Mouse (Mus musculus): ENCODE measurements around the gene Sec11a. TPM values are rescaled to one million over a fixed set of nuclear protein-coding genes. Genes with fewer than 3 reads are reported as not detected.

The Sec11a gene
- polyA plus RNA-seq (2012; rRNA removed) = 50.0 and 51.0 TPM in 2 replicates
- polyA plus RNA-seq (2014; fragmentation: Nextera tagmentation; extraction: Ambion mirVana) = 89.0 and 90.4 TPM in 2 replicates

DNA sequence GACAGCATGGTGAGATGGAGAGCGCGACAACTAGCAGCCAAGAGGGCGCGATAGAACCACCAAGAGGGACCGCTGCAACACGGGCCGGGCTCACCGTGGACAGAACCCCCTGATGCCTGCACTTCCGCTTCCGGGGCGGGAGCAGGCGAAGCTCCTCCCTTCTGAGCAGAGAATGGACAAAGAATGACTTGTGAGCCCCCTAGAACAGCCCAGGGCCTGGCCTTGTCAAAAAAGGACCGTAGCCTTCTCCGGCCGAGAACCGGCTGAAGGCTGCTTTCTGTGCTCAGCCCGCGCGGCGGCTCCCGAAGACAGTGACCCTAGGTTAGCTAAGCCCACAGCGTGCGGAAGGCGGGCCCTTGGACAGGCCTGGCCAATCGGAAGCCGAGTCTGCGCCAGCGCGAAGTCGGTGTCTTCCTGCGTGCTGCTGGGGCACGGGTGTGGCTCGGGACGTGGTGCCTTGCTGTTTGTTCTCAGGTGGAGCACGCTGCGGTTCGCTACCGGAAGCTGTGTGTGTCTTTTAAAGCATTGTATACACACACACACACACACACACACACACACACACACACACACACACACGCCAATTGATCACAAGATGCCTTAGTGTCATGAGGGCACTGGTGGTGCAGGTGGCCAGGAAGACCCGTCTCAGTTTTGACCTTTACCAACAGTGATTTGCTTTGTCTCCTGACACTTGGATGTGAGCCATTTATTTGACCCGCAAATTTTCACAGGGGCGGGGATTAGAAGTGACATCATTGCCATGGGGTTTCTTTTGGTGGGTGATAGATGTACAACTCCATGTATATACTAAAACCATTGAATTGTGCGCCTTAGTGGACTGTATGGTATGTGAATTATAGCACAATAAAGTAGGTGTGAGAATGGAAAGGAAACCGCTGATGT is at the start of gene Sec11a:
Sec11a (minus strand) TSS at position 336 of the 906 bp plus-strand sequence.
- Histone ChIP-seq H3K4me1 (replicated peaks; ENCODE audit: control insufficient read depth in 2 of 2, insufficient read depth in 2 of 2, low read length in 1 of 2) (peaks cover 11 to 15% of the 10 kb centered on the region in 2 experiments), H3K4me3 (ENCODE audit: insufficient read depth in 1 of 2, low read depth in 2 of 2, low read length in 2 of 2) (peak within 1 kb of the TSS; percentile 82 to 88), H3K36me3 (replicated peaks; ENCODE audit: control insufficient read depth, insufficient read depth, low read depth) (no peaks in the 10 kb centered on the region), H3K27me3 (ENCODE audit: control insufficient read depth, insufficient read depth, low read length) (no peaks in the 10 kb centered on the region), H3K9ac (replicated peaks) (peak within 1 kb of the TSS; percentile 83), H3K9me3 (ENCODE audit: control insufficient read depth, low read length) (no peaks in the 10 kb centered on the region), H3K27ac (peak within 1 kb of the TSS; percentile 67), H3K4me2 (ENCODE audit: low read depth) (peak within 1 kb of the TSS; percentile 77)
- TF ChIP-seq CTCF (IDR thresholded peaks at IDR 0.05; ENCODE audit: low read depth) (peak; percentile 37), EP300 (IDR thresholded peaks at IDR 0.05; ENCODE audit: low read depth) (no peak)
- WGBS (ENCODE audit: insufficient replicate concordance) = 2% methylated on average over 44 of the region's 44 CpGs
- DNase-seq (ENCODE audit: low read depth in 3 of 3, low spot score in 3 of 3) = peak; percentile 81 to 85 (median 83)
- peak; percentile 100 for ATAC-seq (ENCODE audit: insufficient read depth)

DNA sequence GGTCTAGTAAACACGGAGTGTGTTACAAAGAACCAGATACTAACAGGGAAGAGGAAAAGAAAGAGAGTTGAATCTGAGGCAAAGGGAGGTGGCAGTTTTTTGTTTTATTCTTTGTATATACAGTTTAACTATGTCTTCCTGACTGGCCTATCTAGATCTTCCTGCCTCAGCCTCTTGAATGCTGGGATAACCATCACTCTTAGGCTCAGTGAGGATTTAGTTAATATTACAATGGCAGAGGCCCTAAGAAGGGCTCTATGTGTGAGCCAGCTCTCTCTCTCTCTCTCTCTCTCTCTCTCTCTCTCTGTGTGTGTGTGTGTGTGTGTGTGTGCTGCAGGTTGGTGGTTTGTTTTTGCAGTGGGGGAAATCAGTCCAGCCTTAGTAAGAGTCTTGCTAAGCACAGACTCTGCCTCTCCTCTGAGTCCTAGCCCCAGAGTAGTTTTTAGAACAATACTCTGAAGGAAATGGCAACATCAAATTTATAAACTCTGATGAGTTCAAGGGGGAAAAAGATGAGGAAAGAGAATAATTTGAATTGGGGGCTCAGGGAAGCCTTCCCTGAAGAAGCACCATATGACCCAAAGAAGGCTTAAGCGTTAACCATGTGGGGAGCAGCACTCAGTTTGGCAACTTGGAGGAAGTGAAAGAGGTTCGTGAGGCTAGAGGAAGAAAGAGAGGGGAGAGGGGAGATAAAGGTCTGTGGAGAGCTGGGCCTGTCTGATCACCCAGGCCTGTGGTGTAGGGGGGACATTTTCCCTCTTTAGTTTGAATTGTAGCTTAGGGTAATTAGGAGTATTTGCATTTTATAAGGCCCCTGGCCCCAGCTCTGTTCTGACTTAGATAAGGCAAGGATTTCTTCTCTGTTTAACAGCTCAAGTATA is 47.9 kb upstream of the Sec11a start:
- WGBS (ENCODE audit: insufficient replicate concordance) = 6% methylated on average over 3 of the region's 3 CpGs
- H3K4me2 ChIP-seq (ENCODE audit: low read depth) = peak overlapping the region; percentile 100
- no peaks in the 10 kb centered on the region; the same call in 1 of the 2 replicates for H3K36me3 ChIP-seq (replicated peaks; ENCODE audit: control insufficient read depth, insufficient read depth, low read depth)
- H3K27ac ChIP-seq = peak overlapping the region; percentile 63
- peak overlapping the region; percentile 99 for H3K9ac ChIP-seq (replicated peaks)
- no peak for ATAC-seq (ENCODE audit: insufficient read depth)
- H3K4me3 ChIP-seq (ENCODE audit: insufficient read depth in 1 of 2, low read depth in 2 of 2, low read length in 2 of 2) = peak overlapping the region; percentile 95 to 100
- no peaks in the 10 kb centered on the region for H3K9me3 ChIP-seq (ENCODE audit: control insufficient read depth, low read length)
- H3K27me3 ChIP-seq (ENCODE audit: control insufficient read depth, insufficient read depth, low read length) = no peaks in the 10 kb centered on the region
- TF ChIP-seq EP300 (IDR thresholded peaks at IDR 0.05; ENCODE audit: low read depth) = no peak
- no peak for TF ChIP-seq CTCF (IDR thresholded peaks at IDR 0.05; ENCODE audit: low read depth)
- H3K4me1 ChIP-seq (replicated peaks; ENCODE audit: control insufficient read depth in 2 of 2, insufficient read depth in 2 of 2, low read length in 1 of 2) = peaks cover 34 to 56% of the 10 kb centered on the region in 2 experiments
- DNase-seq (ENCODE audit: low read depth in 3 of 3, low spot score in 3 of 3) = no peak

DNA sequence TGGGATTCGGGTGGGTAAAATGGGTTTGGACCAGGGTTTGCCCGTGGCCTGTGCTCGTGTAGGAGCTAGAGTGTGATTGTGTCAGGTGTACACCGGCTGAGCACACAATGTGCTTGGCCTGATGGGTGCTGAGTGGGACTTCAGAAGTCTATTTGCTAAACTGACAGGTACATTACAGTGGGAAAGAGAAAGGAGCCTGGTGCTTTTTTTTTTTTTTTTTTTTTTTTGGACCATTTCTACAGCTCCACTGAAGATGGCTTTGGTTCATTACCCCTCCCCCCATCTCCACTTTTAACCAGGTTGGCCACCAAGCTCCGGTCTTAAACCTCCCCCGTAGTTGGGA is 47.1 kb upstream of the Sec11a start:
- no peaks in the 10 kb centered on the region for H3K9me3 ChIP-seq (ENCODE audit: control insufficient read depth, low read length)
- WGBS (ENCODE audit: insufficient replicate concordance) = 2% methylated on average over 6 of the region's 6 CpGs
- TF ChIP-seq CTCF (IDR thresholded peaks at IDR 0.05; ENCODE audit: low read depth) (no peak), EP300 (IDR thresholded peaks at IDR 0.05; ENCODE audit: low read depth) (no peak)
- no peaks in the 10 kb centered on the region; the same call in 1 of the 2 replicates for H3K36me3 ChIP-seq (replicated peaks; ENCODE audit: control insufficient read depth, insufficient read depth, low read depth)
- ATAC-seq (ENCODE audit: insufficient read depth) (no peak), DNase-seq (ENCODE audit: low read depth in 3 of 3, low spot score in 3 of 3) (no peak)
- H3K4me3 ChIP-seq (ENCODE audit: insufficient read depth in 1 of 2, low read depth in 2 of 2, low read length in 2 of 2) = peak overlapping the region; percentile 95 to 100
- peak overlapping the region; percentile 99 for H3K9ac ChIP-seq (replicated peaks)
- peak overlapping the region; percentile 100 for H3K4me2 ChIP-seq (ENCODE audit: low read depth)
- peak overlapping the region; percentile 78 for H3K27ac ChIP-seq
- H3K4me1 ChIP-seq (replicated peaks; ENCODE audit: control insufficient read depth in 2 of 2, insufficient read depth in 2 of 2, low read length in 1 of 2) = peaks cover 34 to 57% of the 10 kb centered on the region in 2 experiments
- no peaks in the 10 kb centered on the region for H3K27me3 ChIP-seq (ENCODE audit: control insufficient read depth, insufficient read depth, low read length)

DNA sequence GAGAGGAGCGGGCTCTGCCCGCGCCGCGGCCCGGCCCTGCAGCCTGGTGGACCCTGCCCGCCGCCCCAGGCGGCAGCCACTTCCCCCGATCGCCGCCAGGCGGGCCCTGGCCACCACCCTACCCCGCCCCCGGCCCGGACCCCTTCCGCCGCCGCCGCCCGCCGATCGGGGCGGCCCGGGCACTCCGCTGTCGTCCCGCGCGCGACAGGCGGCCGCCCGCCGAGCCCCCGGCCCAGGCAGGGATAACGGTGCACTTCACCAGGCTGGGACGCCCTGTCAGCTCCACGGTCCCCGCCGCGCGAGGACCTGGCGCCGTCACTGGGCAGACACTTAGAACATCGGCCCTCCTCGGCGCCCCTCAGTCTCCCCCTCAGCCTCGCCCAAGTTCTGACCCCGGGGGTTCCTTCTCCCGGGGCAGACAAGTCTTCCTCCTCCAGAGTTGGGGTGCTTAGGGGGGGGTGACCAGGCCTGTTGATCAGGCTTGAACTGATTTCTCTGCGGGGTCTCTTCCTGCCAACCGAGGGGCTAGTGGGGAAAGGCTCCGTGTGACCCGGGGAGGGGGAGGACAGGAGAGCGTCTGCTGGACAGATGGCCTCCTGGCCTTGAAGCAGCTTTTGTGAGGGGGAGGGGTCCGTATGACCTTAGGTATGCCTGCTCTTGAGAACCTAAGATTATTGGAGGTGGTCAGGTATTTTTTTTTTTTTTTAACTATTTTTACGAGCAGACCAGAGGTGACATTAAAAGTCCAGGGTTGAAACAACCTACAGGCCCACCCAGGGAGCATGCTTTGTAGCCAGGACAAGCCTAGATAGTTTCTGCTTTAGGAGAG is 46.5 kb upstream of the Sec11a start:
- Histone ChIP-seq H3K9me3 (ENCODE audit: control insufficient read depth, low read length) (no peaks in the 10 kb centered on the region), H3K9ac (replicated peaks) (peak overlapping the region; percentile 99), H3K27ac (peak overlapping the region; percentile 78), H3K4me3 (ENCODE audit: insufficient read depth in 1 of 2, low read depth in 2 of 2, low read length in 2 of 2) (peak overlapping the region; percentile 95 to 100), H3K4me2 (ENCODE audit: low read depth) (peak overlapping the region; percentile 100), H3K36me3 (replicated peaks; ENCODE audit: control insufficient read depth, insufficient read depth, low read depth) (no peaks in the 10 kb centered on the region; the same call in 1 of the 2 replicates), H3K4me1 (replicated peaks; ENCODE audit: control insufficient read depth in 2 of 2, insufficient read depth in 2 of 2, low read length in 1 of 2) (peaks cover 34 to 59% of the 10 kb centered on the region in 2 experiments), H3K27me3 (ENCODE audit: control insufficient read depth, insufficient read depth, low read length) (no peaks in the 10 kb centered on the region)
- no peak for DNase-seq (ENCODE audit: low read depth in 3 of 3, low spot score in 3 of 3)
- peak; percentile 64 for ATAC-seq (ENCODE audit: insufficient read depth)
- WGBS (ENCODE audit: insufficient replicate concordance) = under 1% methylated on average over 55 of the region's 58 CpGs
- TF ChIP-seq CTCF (IDR thresholded peaks at IDR 0.05; ENCODE audit: low read depth) = no peak
- TF ChIP-seq EP300 (IDR thresholded peaks at IDR 0.05; ENCODE audit: low read depth) = no peak

Data from liver, embryonic 14.5 days (tissue).